Mouse (Mus musculus) MEL (cell line): ENCODE measurements around the gene Kctd13.
A peak's percentile ranks its signal among the peaks of the same experiment; 100 is the strongest.

ENCODE experiments used
- CHD1 ChIP-seq: IDR thresholded peaks from 2 replicates; pipeline ENCODE4 v1.6.1; 2012; ENCODE audit warnings: low read depth, mild to moderate bottlenecking, inconsistent platforms, low read length, improper control_type of control experiment
- CTCF ChIP-seq, 3 experiments: IDR thresholded peaks in 2 of 3; conservative IDR thresholded peaks in 1 of 3; 2 replicates each; pipeline ENCODE4 v1.5.1; 2011 to 2012; ENCODE audit warnings: low read length in 3 of 3, low read depth in 2 of 3, mild to moderate bottlenecking in 2 of 3, improper control_type of control experiment in 1 of 3, inconsistent platforms in 1 of 3, mixed read lengths in 1 of 3, moderate library complexity in 1 of 3; ENCODE audit not compliant: control insufficient read depth in 1 of 3, insufficient read depth in 1 of 3, poor library complexity in 1 of 3, severe bottlenecking in 1 of 3
- E2F4 ChIP-seq: IDR thresholded peaks from 2 replicates; pipeline ENCODE4 v1.6.1; 2011; ENCODE audit warnings: low read depth, low read length, improper control_type of control experiment, borderline replicate concordance
- GATA1 ChIP-seq: IDR thresholded peaks from 2 replicates; pipeline ENCODE4 v1.6.1; 2011; ENCODE audit warnings: low read depth, low read length, improper control_type of control experiment
- JUND ChIP-seq: IDR thresholded peaks from 2 replicates; pipeline ENCODE4 v1.6.1; 2011; ENCODE audit warnings: low read depth, mild to moderate bottlenecking, improper control_type of control experiment, low read length
- KAT2A ChIP-seq: conservative IDR thresholded peaks from 2 replicates; pipeline ENCODE4 v1.6.1; 2012; ENCODE audit warnings: low read depth, low read length, improper control_type of control experiment, inconsistent platforms
- MAX ChIP-seq: IDR thresholded peaks from 2 replicates; pipeline ENCODE4 v1.6.1; 2011; ENCODE audit warnings: low read length, improper control_type of control experiment
- MAZ ChIP-seq: IDR thresholded peaks from 2 replicates; pipeline ENCODE4 v1.6.1; 2012; ENCODE audit warnings: low read depth, mild to moderate bottlenecking, inconsistent platforms, low read length, improper control_type of control experiment
- POLR2A ChIP-seq, 2 experiments: IDR thresholded peaks; 2 replicates each; pipeline ENCODE4 v1.6.1; 2011 to 2012; ENCODE audit warnings: low read length in 2 of 2, mild to moderate bottlenecking in 2 of 2, control low read depth in 1 of 2, improper control_type of control experiment in 1 of 2, low read depth in 1 of 2, moderate library complexity in 1 of 2; ENCODE audit not compliant: control insufficient read depth in 1 of 2, insufficient read depth in 1 of 2, poor library complexity in 1 of 2
- POLR2AphosphoS5 ChIP-seq: IDR thresholded peaks from 2 replicates; pipeline ENCODE4 v1.6.1; 2012; ENCODE audit warnings: low read depth, borderline replicate concordance, mild to moderate bottlenecking, inconsistent platforms, low read length, moderate library complexity, mixed read lengths
- RCOR1 ChIP-seq: IDR thresholded peaks from 2 replicates; pipeline ENCODE4 v1.6.1; 2012; ENCODE audit warnings: low read depth, mild to moderate bottlenecking, inconsistent platforms, low read length, improper control_type of control experiment
- SIN3A ChIP-seq: IDR thresholded peaks from 2 replicates; pipeline ENCODE4 v1.6.1; 2012; ENCODE audit warnings: low read length, improper control_type of control experiment, inconsistent platforms
- SMC3 ChIP-seq: IDR thresholded peaks from 2 replicates; pipeline ENCODE4 v1.6.1; 2011; ENCODE audit warnings: low read depth, low read length, improper control_type of control experiment
- UBTF ChIP-seq: IDR thresholded peaks from 2 replicates; pipeline ENCODE4 v1.6.1; 2012; ENCODE audit warnings: low read depth, mild to moderate bottlenecking, inconsistent platforms, low read length, improper control_type of control experiment, moderate library complexity, borderline replicate concordance; ENCODE audit not compliant: insufficient read depth

DNA sequence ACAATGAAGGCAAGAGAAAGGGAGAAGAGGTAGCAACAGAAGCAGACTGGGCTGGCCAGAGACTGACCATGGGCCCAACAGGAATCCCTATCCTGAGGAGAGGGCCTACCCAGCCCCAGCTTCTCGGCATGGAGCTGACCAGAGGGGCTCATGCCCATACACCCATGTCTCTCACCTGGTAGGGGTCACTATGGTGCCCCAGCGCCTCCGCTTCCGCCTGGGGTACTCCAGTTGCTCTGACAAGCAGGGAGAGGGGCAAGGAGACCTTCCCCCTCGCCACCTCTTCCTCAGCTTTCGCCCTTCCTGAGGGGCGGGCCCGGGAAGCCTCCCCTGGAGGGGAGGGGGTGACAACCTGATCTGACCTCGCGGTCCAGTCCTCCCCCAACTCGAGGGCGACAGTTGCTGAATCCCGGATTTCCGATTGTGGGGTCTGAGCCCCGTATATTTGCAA is 44.9 kb upstream of the Kctd13 start:
- no peak for TF ChIP-seq CHD1
- TF ChIP-seq KAT2A, result no peak
- TF ChIP-seq CTCF (IDR thresholded peaks at IDR 0.05 in 2 of 3, conservative IDR thresholded peaks at IDR 0.05 in 1 of 3; ENCODE audit: control insufficient read depth in 1 of 3, insufficient read depth in 1 of 3, low read depth in 2 of 3, low read length in 3 of 3, poor library complexity in 1 of 3, severe bottlenecking in 1 of 3), result no peak
- no peak for TF ChIP-seq POLR2AphosphoS5
- TF ChIP-seq JUND, result no peak
- TF ChIP-seq POLR2A (IDR thresholded peaks at IDR 0.05; ENCODE audit: control insufficient read depth in 1 of 2, insufficient read depth in 1 of 2, low read depth in 1 of 2, low read length in 2 of 2, poor library complexity in 1 of 2), result peak in 1 of 2 experiments; percentile 42; a peak in 1 of 4 replicates
- TF ChIP-seq SMC3, result no peak
- no peak for TF ChIP-seq SIN3A
- TF ChIP-seq UBTF, result no peak
- no peak for TF ChIP-seq MAX
- no peak for TF ChIP-seq RCOR1
- no peak for TF ChIP-seq E2F4
- no peak for TF ChIP-seq MAZ
- TF ChIP-seq GATA1, result no peak
